Mouse (Mus musculus) mouse trophoblast stem cell (cell line): ENCODE results near the gene Gm14408.
"Not testable (repeated sequence)": the region's sequence is repeated elsewhere in the genome, so short reads cannot be mapped to it uniquely, and the experiment has no call there.

ENCODE experiments used
- in situ Hi-C, 2 experiments: fragments of 300-500 bp; cut with MseI, MboI; formaldehyde crosslinking; loops; 2 replicates in 1 of 2; 3 replicates in 1 of 2; pipeline ENCODE4 v1.15.1; 2025

Gm14408 gene

GRCm38 (mm10) chr2:176830840-176831239 is at the start of gene Gm14408:
Gm14408 (plus strand) TSS chr2:176831140.
- in situ Hi-C loops: not testable (repeated sequence)

GRCm38 (mm10) chr2:176798312-176798711 is 32.6 kb upstream of the Gm14408 start, which contains the start of gene Gm14295:
Gm14295 (plus strand) TSS chr2:176798612.
- in situ Hi-C loops: not testable (repeated sequence)

DNA sequence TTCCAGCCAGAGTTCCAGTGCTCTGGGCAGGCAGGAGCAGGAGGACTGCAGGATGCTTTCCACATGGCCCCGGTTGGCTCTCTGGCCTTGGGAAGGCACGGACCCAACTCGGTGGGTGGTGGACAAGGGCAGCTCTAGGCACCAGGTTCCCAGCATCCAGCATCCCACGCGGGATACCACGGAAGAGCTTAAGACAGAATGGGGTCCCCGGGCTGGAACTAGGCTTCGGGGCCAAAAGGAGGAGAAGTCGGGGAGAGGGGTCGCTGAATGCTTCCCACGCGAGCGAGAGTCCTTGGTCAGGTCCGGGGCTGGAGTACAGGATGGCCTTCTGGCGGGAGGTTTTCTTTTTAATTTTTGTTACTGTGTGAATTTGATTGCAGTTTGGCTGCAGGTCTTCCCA is 32.2 kb upstream of the Gm14408 start:
- in situ Hi-C loops: not testable (repeated sequence)
